Mouse (Mus musculus) midbrain, embryonic 10.5 days (tissue): ENCODE data around the gene Fasl. TPM values are rescaled to one million over a fixed set of nuclear protein-coding genes. Genes with fewer than 3 reads are reported as not detected.

Experiments
- DNase-seq: peaks from one replicate; pipeline ENCODE4 v3.0.0-alpha.2; 2017; ENCODE audit warnings: low spot score
- H3K27ac ChIP-seq: fragments of 300-500 bp; sonication (generic); replicated peaks from 2 replicates; pipeline ENCODE4 v1.5.1; 2016; ENCODE audit warnings: mild to moderate bottlenecking
- H3K27me3 ChIP-seq: fragments of 300-500 bp; sonication (generic); 2 replicates; pipeline ENCODE4 v1.6.1; 2016; ENCODE audit warnings: low read depth, mild to moderate bottlenecking; ENCODE audit not compliant: poor library complexity, severe bottlenecking
- H3K36me3 ChIP-seq: fragments of 300-500 bp; sonication (generic); 2 replicates; pipeline ENCODE4 v1.6.1; 2016; ENCODE audit warnings: mild to moderate bottlenecking, moderate library complexity
- H3K4me1 ChIP-seq: fragments of 300-500 bp; sonication (generic); 2 replicates; pipeline ENCODE4 v1.6.1; 2016
- H3K4me3 ChIP-seq: fragments of 300-500 bp; sonication (generic); 2 replicates; pipeline ENCODE4 v1.5.1; 2016; ENCODE audit warnings: mild to moderate bottlenecking, moderate library complexity
- H3K9me3 ChIP-seq: fragments of 300-500 bp; sonication (generic); replicated peaks from 2 replicates; pipeline ENCODE4 v1.6.1; 2016; ENCODE audit warnings: mild to moderate bottlenecking
- WGBS: fragments of 180-500 bp; shearing (Covaris S2); methylation state at CpG from one replicate; pipeline ENCODE4 v1.1.7; 2016; 5-methylcytosine and 5-hydroxymethylcytosine counted together
- polyA plus RNA-seq: library from polyadenylated mRNA; unstranded; fragments of >200 nt; fragmentation: Nextera tagmentation; extraction: Ambion mirVana; gene quantifications from 2 replicates; pipeline ENCODE4 v1.2.1, GENCODE M21; 2016

Fasl gene
- polyA plus RNA-seq, 1 experiment from 2014 or later, result not detected

DNA sequence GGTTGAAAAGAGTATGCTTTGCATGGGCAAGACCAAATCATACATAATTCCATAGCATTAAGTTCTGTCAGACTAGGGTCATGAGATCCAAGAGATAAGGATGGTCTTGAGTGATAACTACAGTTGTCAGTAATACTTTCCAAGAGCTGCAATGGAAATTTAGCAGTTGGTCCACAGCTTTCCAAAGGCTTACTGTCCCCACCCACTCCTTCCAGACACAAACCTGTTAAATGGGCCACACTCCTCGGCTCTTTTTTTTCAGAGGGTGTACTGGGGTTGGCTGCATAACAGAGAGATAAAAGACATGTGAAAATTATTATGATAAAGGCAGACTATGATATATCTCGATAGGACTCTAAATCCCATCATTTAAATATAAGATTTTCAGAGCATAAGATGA, 5.6 kb downstream of the Fasl start:
- 81% methylated on average over 2 of the region's 2 CpGs for WGBS
- Histone ChIP-seq H3K4me3 (no peak overlapping the region), H3K36me3 (no peaks in the 10 kb centered on the region), H3K27me3 (no peaks in the 10 kb centered on the region), H3K27ac (no peak overlapping the region), H3K9me3 (no peaks in the 10 kb centered on the region), H3K4me1 (no peaks in the 10 kb centered on the region)
- no peak for DNase-seq

- Histone ChIP-seq H3K9me3 (no peaks in the 10 kb centered on the region), H3K4me1 (no peaks in the 10 kb centered on the region), H3K27ac (no peak overlapping the region), H3K27me3 (no peaks in the 10 kb centered on the region), H3K36me3 (no peaks in the 10 kb centered on the region), H3K4me3 (no peak overlapping the region)
- no peak for DNase-seq
- 92% methylated on average over 5 of the region's 5 CpGs for WGBS
Measured at GRCm38 (mm10) chr1:161781594-161781993, 6.7 kb downstream of the Fasl start.

DNA sequence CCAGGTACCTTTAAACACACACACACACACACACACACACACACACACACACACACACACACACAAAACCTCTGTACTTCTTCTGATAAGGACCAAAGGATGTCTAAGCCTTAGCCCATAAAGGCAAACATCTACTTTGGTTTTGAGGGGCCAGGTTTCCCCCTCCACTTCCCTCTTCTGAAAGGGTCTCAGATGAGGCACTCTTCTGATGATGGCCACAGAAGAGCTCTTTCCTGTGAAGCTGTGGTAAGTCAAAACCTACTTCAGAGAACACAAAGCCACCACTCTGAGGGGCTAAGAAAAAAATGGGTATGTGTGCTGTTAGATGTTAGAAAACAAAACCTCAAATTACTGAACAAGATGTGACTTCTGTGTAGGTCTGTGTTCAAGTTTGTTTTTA, 9.2 kb downstream of the Fasl start:
- DNase-seq, result no peak
- Histone ChIP-seq H3K4me3 (no peak overlapping the region), H3K27ac (no peak overlapping the region), H3K9me3 (no peaks in the 10 kb centered on the region), H3K4me1 (no peaks in the 10 kb centered on the region), H3K27me3 (no peaks in the 10 kb centered on the region), H3K36me3 (no peaks in the 10 kb centered on the region)

DNA sequence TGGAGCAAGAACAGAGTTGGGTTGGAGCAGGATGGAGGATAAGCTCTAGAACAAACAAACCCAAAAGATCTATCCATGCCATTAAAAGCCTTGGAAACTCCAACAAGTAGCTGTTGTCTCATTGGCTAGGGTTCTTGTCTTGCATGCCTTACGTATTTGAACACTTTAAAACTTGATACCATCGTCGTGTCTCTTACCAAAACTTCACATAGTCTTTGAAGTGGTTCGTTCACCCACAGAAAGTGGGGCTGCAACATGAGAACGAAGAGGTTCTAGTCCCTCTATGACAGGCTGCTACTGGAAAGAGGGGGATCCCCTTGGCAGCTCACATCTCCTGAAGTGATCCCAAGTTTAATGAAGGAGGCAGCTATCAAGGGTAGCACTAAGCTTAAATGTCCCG, 13.1 kb downstream of the Fasl start:
- DNase-seq, result no peak
- Histone ChIP-seq H3K4me3 (no peak overlapping the region), H3K27me3 (no peaks in the 10 kb centered on the region), H3K4me1 (no peaks in the 10 kb centered on the region), H3K36me3 (no peaks in the 10 kb centered on the region), H3K27ac (no peak overlapping the region), H3K9me3 (no peaks in the 10 kb centered on the region)
- WGBS, result 81% methylated on average over 6 of the region's 6 CpGs

DNA sequence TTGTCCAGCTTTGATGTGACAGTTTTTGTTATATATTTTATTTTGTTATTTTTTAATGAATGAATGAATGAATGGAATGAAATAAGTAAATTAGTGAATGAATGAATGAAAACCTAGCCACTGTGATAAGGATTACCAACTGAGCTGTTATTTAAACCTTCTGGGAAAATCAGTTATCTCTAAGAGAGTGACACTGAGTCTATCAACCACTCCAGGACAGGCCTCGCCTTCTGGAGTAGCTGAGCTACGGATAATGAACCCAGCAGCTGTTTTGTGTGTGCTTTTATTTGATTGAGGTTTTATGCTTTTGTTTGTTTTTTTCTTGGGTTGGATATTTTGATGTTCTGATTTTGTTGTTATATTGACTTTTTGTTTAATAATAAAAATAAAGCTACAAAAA, 17.0 kb downstream of the Fasl start:
- no peaks in the 10 kb centered on the region for H3K4me1 ChIP-seq
- H3K4me3 ChIP-seq, result no peak overlapping the region
- H3K9me3 ChIP-seq, result no peaks in the 10 kb centered on the region
- DNase-seq, result no peak
- WGBS, result 87% methylated on average over 2 of the region's 2 CpGs
- no peaks in the 10 kb centered on the region for H3K36me3 ChIP-seq
- H3K27ac ChIP-seq, result no peak overlapping the region
- no peaks in the 10 kb centered on the region for H3K27me3 ChIP-seq

GRCm38 (mm10) chr1:161769329-161769728, 19.0 kb downstream of the Fasl start:
- DNase-seq, result no peak
- 92% methylated on average over 1 of the region's 1 CpGs for WGBS
- Histone ChIP-seq H3K4me3 (no peak overlapping the region), H3K4me1 (no peaks in the 10 kb centered on the region), H3K36me3 (no peaks in the 10 kb centered on the region), H3K27me3 (no peaks in the 10 kb centered on the region), H3K27ac (no peak overlapping the region), H3K9me3 (no peaks in the 10 kb centered on the region)

GRCm38 (mm10) chr1:161767101-161767524, 21.2 kb downstream of the Fasl start:
- Histone ChIP-seq H3K27me3 (no peaks in the 10 kb centered on the region), H3K36me3 (no peaks in the 10 kb centered on the region), H3K4me1 (no peaks in the 10 kb centered on the region), H3K9me3 (no peaks in the 10 kb centered on the region), H3K4me3 (no peak overlapping the region), H3K27ac (no peak overlapping the region)
- 74% methylated on average over 12 of the region's 12 CpGs for WGBS
- DNase-seq, result no peak

- Histone ChIP-seq H3K4me1 (no peaks in the 10 kb centered on the region), H3K27ac (no peak overlapping the region), H3K9me3 (no peaks in the 10 kb centered on the region), H3K27me3 (no peaks in the 10 kb centered on the region), H3K4me3 (no peak overlapping the region), H3K36me3 (no peaks in the 10 kb centered on the region)
- no peak for DNase-seq
- 57% methylated on average over 5 of the region's 5 CpGs for WGBS
Measured at GRCm38 (mm10) chr1:161766656-161767055, 21.6 kb downstream of the Fasl start.

- no peaks in the 10 kb centered on the region for H3K9me3 ChIP-seq
- H3K4me3 ChIP-seq, result no peak overlapping the region
- H3K27me3 ChIP-seq, result no peaks in the 10 kb centered on the region
- H3K4me1 ChIP-seq, result no peaks in the 10 kb centered on the region
- no peak overlapping the region for H3K27ac ChIP-seq
- no peak for DNase-seq
- WGBS, result 63% methylated on average over 5 of the region's 5 CpGs
- no peaks in the 10 kb centered on the region for H3K36me3 ChIP-seq
Measured at GRCm38 (mm10) chr1:161765932-161766331, 22.4 kb downstream of the Fasl start.

- Histone ChIP-seq H3K36me3 (no peaks in the 10 kb centered on the region), H3K27me3 (no peaks in the 10 kb centered on the region), H3K27ac (no peak overlapping the region), H3K4me3 (no peak overlapping the region), H3K4me1 (no peaks in the 10 kb centered on the region), H3K9me3 (no peaks in the 10 kb centered on the region)
- 84% methylated on average over 1 of the region's 1 CpGs for WGBS
- DNase-seq, result no peak
Measured at GRCm38 (mm10) chr1:161764964-161765363, 23.3 kb downstream of the Fasl start.

- H3K27ac ChIP-seq, result no peak overlapping the region
- no peaks in the 10 kb centered on the region for H3K27me3 ChIP-seq
- DNase-seq, result no peak
- H3K4me1 ChIP-seq, result no peaks in the 10 kb centered on the region
- H3K4me3 ChIP-seq, result no peak overlapping the region
- WGBS, result 56% methylated on average over 4 of the region's 4 CpGs
- no peaks in the 10 kb centered on the region for H3K9me3 ChIP-seq
- H3K36me3 ChIP-seq, result no peaks in the 10 kb centered on the region
Measured at GRCm38 (mm10) chr1:161761556-161761955, 26.7 kb downstream of the Fasl start.

DNA sequence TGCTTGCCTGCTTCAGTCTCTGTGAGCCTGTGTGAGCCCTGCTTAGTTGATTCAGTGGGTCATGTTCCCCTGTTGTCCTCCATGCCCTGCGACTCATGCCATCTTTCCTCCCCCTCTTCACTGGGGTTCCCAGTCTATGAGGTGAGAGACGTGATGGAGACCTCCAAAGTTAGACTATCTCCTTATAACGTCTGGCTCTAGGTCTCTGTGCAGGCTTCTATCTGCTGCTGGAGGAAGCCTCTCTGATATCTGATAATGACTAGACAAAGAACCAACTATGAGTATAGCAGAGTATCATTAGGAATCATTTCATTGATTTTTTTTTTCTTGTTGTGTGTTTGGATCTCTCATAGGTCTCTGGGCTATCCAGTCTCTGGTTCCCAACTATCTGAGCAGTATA, 31.7 kb downstream of the Fasl start:
- no peaks in the 10 kb centered on the region for H3K4me1 ChIP-seq
- DNase-seq, result no peak
- H3K27ac ChIP-seq, result no peak overlapping the region
- 75% methylated on average over 3 of the region's 3 CpGs for WGBS
- H3K36me3 ChIP-seq, result no peaks in the 10 kb centered on the region
- no peaks in the 10 kb centered on the region for H3K9me3 ChIP-seq
- no peaks in the 10 kb centered on the region for H3K27me3 ChIP-seq
- no peak overlapping the region for H3K4me3 ChIP-seq

GRCm38 (mm10) chr1:161751311-161751710, 37.0 kb downstream of the Fasl start:
- Histone ChIP-seq H3K27ac (no peak overlapping the region), H3K36me3 (no peaks in the 10 kb centered on the region), H3K27me3 (no peaks in the 10 kb centered on the region), H3K4me1 (0 out of 2 replicates have a peak, but pooled peaks cover 3% of the 10 kb centered on the region), H3K4me3 (no peak overlapping the region), H3K9me3 (no peaks in the 10 kb centered on the region)
- DNase-seq, result no peak
- 67% methylated on average over 8 of the region's 8 CpGs for WGBS

DNA sequence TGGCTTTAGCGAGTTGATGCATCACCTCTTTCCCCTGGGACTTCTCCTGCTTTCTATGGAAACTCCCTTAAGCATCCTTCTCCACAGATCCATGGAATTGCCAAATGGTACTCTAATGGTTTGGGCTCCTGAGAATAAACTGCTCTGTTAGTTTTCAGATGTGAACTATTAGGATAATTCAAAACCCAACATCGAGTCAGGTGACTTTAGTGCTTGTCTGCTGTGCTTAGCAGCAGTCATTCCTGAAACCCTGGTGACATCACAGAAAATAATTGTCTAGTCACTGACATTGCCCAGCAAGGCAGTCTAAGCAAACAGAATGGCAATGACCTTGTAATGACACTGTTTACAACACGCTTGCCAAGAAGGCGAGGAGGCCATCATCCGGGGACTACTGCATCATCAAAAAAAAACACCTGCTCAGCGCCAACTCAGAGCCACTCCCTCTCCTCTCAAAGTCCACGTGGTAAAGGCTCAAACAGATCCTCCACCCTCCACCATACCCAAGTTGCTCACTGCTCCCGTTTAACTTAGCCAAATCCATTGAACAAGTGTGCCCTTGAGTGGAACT, 37.7 kb downstream of the Fasl start:
- Histone ChIP-seq H3K36me3 (no peaks in the 10 kb centered on the region), H3K27me3 (no peaks in the 10 kb centered on the region), H3K4me3 (no peak overlapping the region), H3K9me3 (no peaks in the 10 kb centered on the region), H3K4me1 (0 out of 2 replicates have a peak, but pooled peaks cover 3% of the 10 kb centered on the region), H3K27ac (no peak overlapping the region)
- WGBS, result 82% methylated on average over 8 of the region's 8 CpGs
- DNase-seq, result no peak
